Mouse (Mus musculus) adrenal gland, postnatal 36 days (tissue): ENCODE results near the gene Kctd3. TPM values are rescaled to one million over a fixed set of nuclear protein-coding genes. Genes with fewer than 3 reads are reported as not detected.
"Not testable (repeated sequence)": the region's sequence is repeated elsewhere in the genome, so short reads cannot be mapped to it uniquely, and the experiment has no call there.

Experiments used
- DNase-seq, 2 experiments: peaks; one replicate each; pipeline ENCODE4 v3.0.0; 2021; ENCODE audit warnings: mixed read lengths in 1 of 2
- long read RNA-seq, 2 experiments: library from polyadenylated mRNA; stranded (forward); transcript quantifications; one replicate each; pipeline ENCODE4 v2.0.0; 2021; ENCODE audit warnings: borderline sequencing depth in 2 of 2
- total RNA-seq, 2 experiments: library from RNA; stranded (reverse); gene quantifications; 2 replicates each; pipeline ENCODE4 v1.2.3; 2021

Kctd3 gene
- total RNA-seq = 10 to 100 TPM; 30.9 to 33.7 TPM
- long read RNA-seq, experiment 1, transcript Kctd3-201 (18 exons, 3,706 nt) = major isoform, 10 of 17 reads
- long read RNA-seq, experiment 1, partial matches to known transcripts = 2 of 17 reads
- long read RNA-seq, experiment 1, other reads (novel, unspliced or antisense) = 4 of 17 reads
- long read RNA-seq, experiment 2, partial matches to known transcripts = 0 of 5 reads
- long read RNA-seq, experiment 2, other reads (novel, unspliced or antisense) = 1 of 5 reads

DNA sequence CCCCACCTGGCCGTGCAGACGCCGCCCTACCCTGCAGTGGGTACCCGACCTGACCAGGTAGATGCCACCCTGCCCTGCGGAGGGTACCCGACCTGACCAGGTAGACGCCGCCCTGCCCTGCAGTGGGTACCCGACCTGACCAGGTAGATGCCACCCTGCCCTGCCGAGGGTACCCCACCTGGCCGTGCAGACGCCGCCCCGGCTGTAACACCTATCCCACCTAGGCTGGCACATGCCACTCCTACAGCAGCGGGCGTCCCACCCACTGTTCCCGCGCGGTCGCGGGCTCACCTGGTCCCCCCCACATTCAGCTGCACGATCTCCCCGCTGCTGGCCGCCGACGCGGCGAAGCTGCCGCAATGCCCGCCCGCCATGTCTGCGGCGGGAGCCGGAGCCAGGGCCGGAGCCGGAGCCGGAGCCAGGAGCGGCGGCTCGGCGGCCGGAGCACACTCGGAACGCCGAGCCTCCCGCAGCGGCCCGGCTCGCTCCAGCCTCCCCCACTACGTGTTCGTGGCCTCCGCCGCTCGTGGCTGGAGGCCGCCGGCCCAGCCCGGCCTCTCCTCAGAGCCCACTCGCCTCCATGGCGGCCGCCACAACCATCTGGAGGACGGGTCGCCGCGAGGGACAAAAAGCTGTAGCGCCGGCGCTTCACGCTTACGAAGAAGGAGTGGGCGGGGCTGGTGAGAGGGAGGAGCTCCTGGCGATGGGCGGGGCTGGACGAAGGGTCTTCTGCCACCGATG, at the start of gene Kctd3:
Gene Kctd3 (minus strand): TSS at position 603 of the 741 bp plus-strand sequence.
- peak; percentile 99 for DNase-seq

DNA sequence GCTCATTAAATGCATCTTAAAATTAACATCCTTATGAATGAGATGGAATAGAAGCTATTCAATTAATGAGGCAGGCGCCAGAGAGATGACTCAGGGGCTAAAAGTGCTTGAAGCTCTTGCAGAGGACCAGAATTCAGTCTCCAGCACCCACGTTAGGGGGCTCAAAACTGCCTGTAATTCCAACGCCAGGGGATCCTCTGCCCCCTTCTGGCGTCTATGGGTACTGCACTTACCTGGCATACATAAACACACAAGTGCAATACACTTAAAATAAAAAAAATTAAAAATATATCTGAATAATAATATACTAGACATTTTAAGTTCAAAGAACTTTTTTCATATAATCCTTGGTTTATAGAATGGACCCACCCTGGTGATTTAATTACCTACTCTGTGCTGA, 49.8 kb upstream of the Kctd3 start:
- no peak for DNase-seq

DNA sequence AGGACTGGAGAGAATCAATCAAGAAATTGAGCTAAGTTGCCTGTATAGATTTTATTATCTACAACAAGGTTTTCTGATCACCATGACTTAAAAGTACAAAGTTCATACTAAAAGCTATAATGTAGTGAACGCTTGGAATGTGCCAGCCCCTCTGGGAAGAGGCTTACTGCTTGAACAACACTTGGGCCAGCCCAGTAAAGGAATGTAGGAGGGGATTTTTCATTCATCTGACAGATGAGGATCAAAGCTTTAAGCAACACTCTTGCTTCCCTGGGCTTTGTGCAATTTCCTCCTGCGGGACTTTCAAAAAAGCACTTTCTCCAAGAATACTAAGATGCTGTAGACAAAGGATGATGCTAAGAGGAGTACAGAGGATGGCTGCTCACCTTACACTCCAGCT, 48.3 kb upstream of the Kctd3 start:
- no peak for DNase-seq

DNA sequence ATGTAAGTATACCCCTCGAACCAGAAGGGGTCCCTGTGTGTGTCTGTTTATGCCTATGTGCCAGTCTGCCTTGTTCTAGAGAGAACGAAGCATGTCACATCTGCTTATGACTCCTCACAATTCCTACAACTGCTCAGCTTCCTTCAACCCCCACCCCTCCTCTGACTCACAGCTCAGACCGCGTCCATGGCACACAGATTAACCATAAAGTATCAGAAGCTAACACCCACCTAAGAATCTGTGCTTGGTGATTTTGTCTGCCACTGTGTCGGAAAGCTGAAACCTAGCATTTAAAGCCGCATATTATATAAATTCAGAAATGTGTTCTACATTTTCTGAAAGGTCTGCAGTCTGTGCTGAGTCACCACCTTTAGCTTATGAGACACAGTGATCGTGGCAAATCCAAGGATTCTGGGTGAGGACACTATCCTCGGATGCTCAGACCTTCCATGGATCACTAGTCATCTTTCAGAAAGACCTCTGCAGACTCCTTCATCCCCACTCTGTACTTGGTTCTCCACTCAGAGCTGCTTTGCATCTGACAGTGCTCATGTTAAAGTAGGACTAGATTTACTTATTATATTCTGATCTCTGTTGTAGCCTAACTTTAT, 47.4 kb upstream of the Kctd3 start:
- DNase-seq = peak; percentile 6 to 40

DNA sequence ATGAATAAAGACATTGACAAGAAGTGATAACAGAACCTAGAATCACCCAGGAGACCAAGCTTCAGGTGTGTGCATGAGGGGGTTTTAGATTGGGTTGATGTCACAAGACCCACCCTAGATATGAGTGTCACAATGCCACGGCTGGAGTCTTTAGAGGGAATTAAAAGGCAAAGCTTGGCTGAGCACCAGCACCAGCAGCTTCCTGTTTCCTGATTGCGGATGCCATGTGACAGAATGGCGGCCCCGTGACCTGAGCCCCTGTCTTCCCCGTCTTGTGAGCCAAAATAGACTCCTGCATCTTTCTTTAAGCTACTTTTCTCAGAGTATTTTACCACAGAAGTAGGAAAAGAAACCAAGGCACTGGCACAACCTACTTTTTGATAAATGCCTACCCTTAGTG, 46.5 kb upstream of the Kctd3 start:
- DNase-seq = peak in 1 of 2 experiments; percentile 21

DNA sequence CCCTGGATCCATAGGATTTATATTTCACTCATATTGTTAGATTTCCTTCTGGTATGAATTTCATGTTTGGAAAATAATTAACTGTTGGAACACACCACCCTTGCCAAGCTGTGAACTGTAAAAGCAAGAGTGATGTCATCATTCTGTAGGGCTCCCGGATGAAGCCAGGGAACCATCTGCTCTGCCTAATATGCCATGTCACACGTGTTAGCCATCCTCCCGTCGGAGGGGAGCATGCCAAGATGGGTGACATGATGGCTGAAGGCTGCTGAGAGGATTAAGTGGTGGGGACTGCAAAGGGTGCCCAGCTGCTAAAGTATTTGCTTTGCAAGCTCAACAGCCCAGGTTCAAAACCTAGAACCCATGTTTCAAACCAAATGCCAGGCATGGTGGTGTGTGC, 44.5 kb upstream of the Kctd3 start:
- no peak for DNase-seq

DNA sequence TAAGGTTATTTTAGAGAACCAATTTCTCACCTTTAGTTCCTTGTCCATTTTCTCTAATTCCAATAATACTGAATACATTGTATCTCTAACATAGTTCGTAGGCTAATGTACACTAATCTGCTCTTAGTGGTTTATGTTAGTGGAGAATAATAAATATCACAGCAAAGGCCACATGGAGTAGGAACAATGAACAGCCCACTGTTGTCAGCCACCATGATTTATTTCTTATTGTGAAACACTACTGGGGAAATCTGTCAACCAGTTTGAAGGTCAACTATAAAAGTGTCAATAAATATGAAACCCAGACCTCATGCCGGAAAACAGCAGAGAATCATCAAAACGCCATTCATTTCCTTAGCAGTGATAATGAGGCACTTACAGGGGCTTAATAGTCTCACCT, 42.5 kb upstream of the Kctd3 start:
- DNase-seq = no peak

DNA sequence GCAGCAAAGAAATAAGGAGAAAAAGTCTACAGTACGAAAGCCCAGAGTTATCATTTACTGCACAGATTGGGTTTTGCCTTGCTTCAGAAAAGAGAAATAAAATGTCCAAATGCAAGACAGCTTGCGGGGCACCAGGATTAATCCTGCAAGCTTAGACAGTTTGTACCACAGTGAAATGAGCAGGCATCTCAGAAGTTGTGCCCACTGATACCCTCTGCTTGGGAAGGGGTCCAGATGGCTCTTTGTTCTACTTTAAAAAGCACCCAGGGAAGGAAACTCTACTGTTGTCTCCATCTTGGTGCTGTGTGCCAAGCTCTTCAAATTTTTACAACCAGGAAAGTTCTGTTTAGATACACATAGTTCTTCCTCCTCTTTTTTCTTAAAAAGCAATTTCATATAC, 40.7 kb upstream of the Kctd3 start:
- no peak for DNase-seq

DNA sequence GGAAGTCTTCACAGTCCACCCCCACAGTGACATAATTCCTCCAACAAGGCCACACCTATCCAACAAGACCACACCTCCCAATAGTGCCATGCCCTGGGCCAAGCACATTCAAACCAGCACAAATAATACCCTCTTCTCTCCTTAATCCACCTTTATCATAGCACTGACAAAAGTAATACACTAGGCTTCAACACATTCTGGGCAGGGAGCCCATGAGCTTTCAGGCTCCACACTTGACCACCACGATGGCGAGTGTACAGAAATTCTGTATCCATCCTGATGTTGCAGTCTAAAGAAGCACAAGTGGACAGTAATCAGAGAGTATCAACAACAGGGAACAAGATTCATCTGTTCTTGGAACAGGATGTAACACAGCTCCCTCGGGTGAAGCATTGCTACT, 40.3 kb upstream of the Kctd3 start:
- no peak for DNase-seq

DNA sequence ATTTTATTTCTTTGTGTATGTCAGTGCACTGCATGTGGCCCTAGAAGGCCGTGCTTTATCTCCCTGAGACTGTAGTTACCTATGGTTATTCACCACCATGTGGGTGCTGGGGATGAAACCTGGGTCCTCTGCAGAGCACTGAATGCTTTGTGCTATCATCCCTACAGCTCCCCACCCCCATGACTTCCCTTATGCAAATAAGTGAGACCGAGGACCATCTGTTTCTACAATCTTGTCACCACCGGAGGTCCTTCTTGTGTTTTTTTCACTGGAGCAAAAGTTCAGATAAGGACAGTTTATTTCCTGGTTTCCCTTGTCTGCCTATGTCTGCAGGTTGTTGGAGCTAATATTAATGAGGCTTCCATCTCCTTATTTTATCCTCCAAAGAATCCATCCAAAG, 39.2 kb upstream of the Kctd3 start:
- DNase-seq = no peak

DNA sequence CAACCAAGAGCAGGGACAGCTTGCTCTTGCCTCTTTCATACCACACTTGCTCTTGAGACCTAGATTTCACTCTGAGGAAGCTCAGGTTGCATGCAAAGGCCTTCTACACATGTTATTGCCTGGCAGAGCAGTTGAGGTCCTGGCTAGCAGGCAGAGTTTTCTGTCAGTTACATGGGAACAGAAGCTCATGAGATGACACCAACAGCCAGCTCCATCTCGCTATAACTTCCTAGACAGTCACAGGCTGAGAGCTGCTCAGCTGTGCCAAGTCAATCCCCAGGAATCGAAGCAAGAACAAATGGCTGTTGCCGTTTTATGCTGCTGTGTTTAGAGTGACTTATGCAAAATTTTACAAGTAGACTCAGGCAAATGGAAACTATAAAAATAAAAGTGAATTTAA, 38.7 kb upstream of the Kctd3 start:
- DNase-seq = no peak

DNA sequence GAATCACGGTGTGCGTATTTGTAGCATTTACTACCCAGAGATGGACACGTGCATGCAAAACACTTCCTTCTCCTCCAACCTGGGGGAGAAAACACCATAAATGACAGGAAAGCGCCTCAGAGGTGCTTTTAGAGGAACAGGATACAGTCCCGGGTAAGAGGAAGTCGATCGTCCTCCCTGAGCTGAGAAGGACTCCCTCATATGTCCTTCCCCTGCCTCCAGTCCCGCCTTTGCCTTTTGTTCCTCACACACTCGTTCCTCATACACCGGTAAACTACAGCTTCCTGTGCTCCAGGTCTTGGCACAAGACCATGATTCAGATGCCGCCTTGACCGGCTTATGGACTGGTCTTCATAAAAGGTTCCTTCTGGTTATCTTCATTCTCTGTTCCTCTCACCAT, 33.6 kb upstream of the Kctd3 start:
- DNase-seq = no peak

DNA sequence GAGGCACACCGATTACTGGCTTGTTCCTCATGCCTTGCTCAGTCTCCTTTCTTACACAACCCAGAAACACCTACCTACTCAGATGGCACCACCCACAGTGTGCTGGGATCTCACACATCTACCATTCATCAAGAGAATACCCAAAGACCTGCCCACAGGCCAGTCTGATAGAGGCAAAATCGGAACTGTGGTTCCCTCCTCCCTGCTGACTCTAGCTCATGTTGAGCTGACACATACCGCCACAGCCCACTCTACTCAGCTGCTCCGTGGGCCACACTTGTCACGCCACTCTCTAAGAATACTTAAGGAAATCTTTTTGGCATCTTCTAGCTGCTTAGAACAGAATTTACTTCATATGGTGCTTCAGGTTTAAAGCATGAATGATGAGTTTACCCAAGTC, 31.7 kb upstream of the Kctd3 start:
- no peak for DNase-seq

DNA sequence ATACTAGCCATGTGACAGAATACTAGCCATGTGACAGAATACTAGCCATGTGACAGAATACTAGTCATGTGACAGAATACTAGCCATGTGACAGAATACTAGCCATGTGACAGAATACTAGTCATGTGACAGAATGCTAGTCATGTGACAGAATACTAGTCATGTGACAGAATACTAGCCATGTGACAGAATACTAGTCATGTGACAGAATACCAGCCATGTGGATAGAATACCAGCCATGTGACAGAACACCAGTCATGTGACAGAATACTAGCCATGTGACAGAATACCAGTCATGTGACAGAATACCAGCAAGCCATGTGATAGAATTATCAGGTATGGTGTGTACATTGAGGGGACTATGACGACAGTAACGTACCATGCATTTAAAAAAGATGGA, 25.2 kb upstream of the Kctd3 start:
- not testable (repeated sequence) for DNase-seq

DNA sequence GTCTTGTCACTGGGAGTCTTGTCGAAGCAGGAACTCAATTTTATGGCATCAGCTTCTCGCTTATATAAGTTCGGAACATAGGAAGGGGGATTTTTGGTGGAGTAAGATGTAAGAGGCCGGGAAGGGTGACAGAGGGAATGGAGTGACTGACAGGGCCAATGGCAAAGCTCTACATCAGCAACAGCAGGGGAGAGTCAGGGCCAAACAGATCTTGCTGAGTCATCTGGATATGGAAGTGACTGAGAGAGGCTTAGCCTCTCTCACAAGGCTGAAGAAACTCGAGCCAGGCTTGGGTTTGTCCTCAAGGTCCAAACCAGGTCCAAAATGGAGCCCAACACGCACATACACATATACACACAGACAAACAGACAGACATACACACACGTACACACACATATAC, 23.3 kb upstream of the Kctd3 start:
- DNase-seq = peak; percentile 20 to 32

DNA sequence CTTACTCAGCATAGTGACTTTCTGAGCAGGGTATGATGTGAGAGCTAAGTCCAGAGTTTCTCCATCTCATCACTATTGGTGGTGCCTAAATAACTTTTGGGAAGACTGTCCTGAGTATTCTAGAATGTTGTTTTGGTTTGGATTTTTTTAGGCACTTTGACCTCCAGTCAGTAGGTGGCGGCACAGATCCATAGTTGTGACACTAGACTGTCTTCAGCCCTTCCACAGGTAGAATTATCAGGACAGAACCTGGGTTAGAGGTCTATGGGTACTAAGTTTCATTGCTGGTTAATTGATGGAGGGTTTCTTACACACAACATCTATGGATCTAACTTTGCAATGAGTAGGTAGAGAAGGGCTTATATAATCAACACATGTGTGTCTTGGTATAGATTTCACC, 20.6 kb upstream of the Kctd3 start:
- peak in 1 of 2 experiments; percentile 26 for DNase-seq

DNA sequence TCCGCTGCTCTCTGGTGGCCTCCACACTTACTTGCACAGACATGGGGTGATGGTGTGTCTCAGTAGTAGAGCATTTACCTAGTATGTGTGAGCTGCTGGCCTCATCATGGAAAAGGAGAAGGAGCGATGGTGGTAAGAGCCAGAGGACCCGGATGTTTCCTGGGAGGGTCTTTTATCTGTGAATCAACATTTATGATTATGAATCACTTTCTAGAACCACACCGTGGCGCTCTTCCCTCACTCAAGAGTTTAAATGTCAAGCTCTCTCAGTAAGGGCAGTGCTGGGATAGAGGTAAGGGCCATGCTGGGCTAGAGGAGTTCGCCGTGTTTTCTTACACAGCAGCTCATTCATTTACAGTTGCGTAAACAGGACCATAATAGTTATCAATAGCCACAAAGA, 19.2 kb upstream of the Kctd3 start:
- DNase-seq = peak; percentile 30 to 47

DNA sequence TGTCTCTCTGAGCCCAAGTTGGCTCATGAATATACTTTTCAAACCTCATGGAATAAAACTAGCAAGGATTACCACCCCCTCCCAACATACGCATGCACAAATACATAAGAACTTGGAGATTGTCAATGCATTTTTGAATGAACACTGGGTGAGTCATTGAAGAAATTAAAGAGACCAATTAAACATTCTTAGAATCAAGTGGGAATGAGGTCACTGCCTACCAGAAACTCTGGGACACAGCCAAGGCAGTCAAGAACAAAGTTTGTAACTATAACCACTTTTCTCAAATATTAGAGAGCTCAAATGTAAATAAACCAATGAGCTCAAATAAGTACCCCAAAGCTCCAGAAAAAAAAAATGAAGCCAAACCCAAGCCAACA, 16.1 kb upstream of the Kctd3 start:
- DNase-seq = no peak

DNA sequence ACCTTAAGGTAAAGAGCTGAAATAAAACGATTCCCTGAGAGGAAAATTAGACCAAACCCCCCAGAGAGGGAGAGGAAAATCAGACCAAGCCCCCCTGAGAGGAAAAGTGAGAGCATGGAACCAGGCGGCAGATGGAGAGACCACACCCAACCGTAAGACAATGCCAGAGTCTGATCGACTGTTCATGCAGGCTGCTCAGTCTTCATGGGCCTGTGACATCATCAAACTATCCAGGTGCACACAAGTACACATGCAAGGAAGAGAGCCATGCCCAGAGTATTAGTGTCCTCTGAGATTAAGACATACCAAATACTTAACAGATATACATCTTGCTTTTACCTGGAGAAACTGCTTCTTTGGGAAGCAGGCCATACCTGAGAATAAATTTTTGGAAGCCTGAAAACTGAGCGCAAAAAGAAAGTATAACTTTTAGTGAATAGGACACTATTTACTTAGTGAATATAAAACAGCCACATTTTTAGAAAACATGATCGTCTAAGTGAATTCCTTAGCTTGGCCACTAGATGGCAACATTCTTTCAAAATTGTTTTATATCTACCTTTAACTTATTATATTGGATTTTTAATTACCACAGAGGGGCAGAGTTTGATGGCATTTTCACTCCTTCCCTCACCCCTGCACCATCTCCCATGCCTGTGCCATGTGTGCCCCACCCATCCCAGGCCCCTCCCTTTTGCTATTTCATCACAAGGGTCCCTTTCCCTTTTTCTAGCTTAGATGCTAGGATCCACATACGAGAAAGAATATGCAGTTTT, 15.5 kb upstream of the Kctd3 start:
- no peak for DNase-seq

DNA sequence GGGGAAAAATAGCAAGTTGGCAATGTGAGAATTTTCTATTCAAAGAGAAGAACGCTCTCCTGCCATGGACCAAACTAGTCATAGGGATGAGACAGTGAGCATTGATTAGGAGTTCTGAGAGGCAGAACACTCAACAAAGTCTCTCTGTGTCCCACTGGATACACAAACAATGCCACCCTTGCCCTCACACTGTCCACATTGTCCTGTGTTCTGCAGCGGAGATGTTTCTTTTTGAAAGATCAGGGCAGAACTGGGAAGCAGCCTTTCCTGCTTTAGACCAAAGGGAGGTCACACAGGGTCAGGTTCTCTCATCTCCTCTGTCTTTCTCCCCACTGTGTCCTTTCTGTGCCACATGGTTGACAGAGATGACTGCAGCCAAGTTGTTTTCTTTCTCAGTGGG, 7.7 kb upstream of the Kctd3 start:
- no peak for DNase-seq

DNA sequence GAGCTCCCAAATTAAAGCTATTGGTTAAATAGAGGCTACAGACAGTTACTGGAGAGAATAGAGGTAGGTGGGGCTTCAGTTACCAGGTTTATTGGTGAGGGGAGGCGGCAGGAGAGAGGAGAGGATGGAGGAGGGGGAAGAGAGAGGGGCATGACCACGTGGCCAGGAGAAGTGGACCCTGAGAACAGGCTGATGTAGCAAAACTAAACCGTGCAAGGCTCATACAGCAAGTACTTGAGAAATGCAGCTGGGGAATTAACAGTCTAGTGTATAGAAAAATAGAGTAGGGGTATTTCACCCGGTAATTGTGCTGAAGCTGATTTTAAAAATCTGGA, 5.9 kb upstream of the Kctd3 start:
- DNase-seq = no peak

DNA sequence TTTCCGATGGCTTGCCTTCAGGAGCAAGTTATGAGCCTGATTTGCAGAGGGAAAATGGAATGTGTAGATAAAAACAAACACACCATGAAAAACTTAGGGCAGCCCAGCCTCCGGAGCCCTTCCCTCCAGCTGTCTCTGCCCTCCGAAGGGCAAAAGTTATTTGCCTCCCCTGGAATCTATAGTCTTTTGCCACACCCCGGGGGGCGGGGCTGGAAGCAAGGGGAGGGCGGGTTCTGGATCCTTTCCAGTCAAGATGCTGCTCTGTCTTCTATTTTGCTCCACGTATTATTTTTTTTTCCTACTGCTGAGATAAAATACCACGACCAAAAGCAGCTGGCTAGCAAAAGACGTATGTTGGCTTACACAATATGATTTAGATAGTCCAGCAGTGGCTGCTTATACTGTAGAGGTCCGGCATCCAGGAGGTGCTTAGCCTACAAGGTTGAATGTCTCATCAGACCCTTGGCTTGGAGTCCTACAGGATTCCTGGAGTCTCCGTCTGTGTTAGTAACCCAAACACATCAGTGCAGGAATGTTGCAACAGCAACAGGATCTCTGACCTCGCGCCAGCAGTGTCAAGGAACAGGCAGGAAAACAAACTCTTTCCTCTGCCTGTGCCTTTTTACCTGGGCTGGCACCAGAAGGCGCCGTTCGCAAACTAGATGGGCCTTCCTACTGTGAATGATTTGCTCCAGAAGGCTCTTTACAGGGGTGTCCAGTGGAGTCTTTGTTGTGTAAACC, 5.4 kb upstream of the Kctd3 start:
- peak; percentile 26 to 42 for DNase-seq
